Mouse (Mus musculus): ENCODE measurements around the gene Rpl23a. TPM values are rescaled to one million over a fixed set of nuclear protein-coding genes. Genes with fewer than 3 reads are reported as not detected.

The Rpl23a gene
- total RNA-seq (2021): 1,000 to 10,000 TPM; 1,488 to 1,617 TPM
- long read RNA-seq, experiment 1, transcript Rpl23a-201 (5 exons, 560 nt): major isoform, 126 of 128 reads
- long read RNA-seq, experiment 1, partial matches to known transcripts: 0 of 128 reads
- long read RNA-seq, experiment 1, other reads (novel, unspliced or antisense): 0 of 128 reads
- long read RNA-seq, experiment 2, transcript Rpl23a-201 (5 exons, 560 nt): major isoform, 131 of 137 reads
- long read RNA-seq, experiment 2, partial matches to known transcripts: 1 of 137 reads
- long read RNA-seq, experiment 2, other reads (novel, unspliced or antisense): 0 of 137 reads

- DNase-seq (ENCODE audit: low spot score in 2 of 2): peak; percentile 43 to 72
Measured at GRCm38 (mm10) chr11:78182961-78183844, at the start of gene Rpl23a. TSS of gene Rpl23a (minus strand) at chr11:78183584.

- no peak for DNase-seq (ENCODE audit: low spot score in 2 of 2)
Measured at GRCm38 (mm10) chr11:78231518-78231917, 48.1 kb upstream of the Rpl23a start.

GRCm38 (mm10) chr11:78223586-78223985, 40.2 kb upstream of the Rpl23a start:
- no peak for DNase-seq (ENCODE audit: low spot score in 2 of 2)

- no peak for DNase-seq (ENCODE audit: low spot score in 2 of 2)
Measured at GRCm38 (mm10) chr11:78215709-78216317, 32.4 kb upstream of the Rpl23a start.

- DNase-seq (ENCODE audit: low spot score in 2 of 2): no peak
Measured at GRCm38 (mm10) chr11:78213086-78213817, 29.9 kb upstream of the Rpl23a start.

- no peak for DNase-seq (ENCODE audit: low spot score in 2 of 2)
Measured at GRCm38 (mm10) chr11:78211513-78211912, 28.1 kb upstream of the Rpl23a start.

- no peak for DNase-seq (ENCODE audit: low spot score in 2 of 2)
Measured at GRCm38 (mm10) chr11:78210615-78211014, 27.2 kb upstream of the Rpl23a start.

GRCm38 (mm10) chr11:78209886-78210285, 26.5 kb upstream of the Rpl23a start:
- DNase-seq (ENCODE audit: low spot score in 2 of 2): no peak

- DNase-seq (ENCODE audit: low spot score in 2 of 2): no peak
Measured at GRCm38 (mm10) chr11:78207190-78207589, 23.8 kb upstream of the Rpl23a start.

- no peak for DNase-seq (ENCODE audit: low spot score in 2 of 2)
Measured at GRCm38 (mm10) chr11:78205361-78206206, 22.2 kb upstream of the Rpl23a start.

- DNase-seq (ENCODE audit: low spot score in 2 of 2): no peak
Measured at GRCm38 (mm10) chr11:78204287-78204686, 20.9 kb upstream of the Rpl23a start.

GRCm38 (mm10) chr11:78202372-78202771, 19.0 kb upstream of the Rpl23a start:
- DNase-seq (ENCODE audit: low spot score in 2 of 2): no peak

- DNase-seq (ENCODE audit: low spot score in 2 of 2): no peak
Measured at GRCm38 (mm10) chr11:78195101-78195863, 11.9 kb upstream of the Rpl23a start.

- peak; percentile 63 to 80 for DNase-seq (ENCODE audit: low spot score in 2 of 2)
Measured at GRCm38 (mm10) chr11:78194411-78195100, 11.2 kb upstream of the Rpl23a start.

GRCm38 (mm10) chr11:78193113-78193512, 9.7 kb upstream of the Rpl23a start, which contains the start of gene Proca1:
TSS of gene Proca1 (plus strand) at chr11:78193392.
- no peak for DNase-seq (ENCODE audit: low spot score in 2 of 2)

- DNase-seq (ENCODE audit: low spot score in 2 of 2): no peak
Measured at GRCm38 (mm10) chr11:78190041-78190440, 6.7 kb upstream of the Rpl23a start.

- peak; percentile 60 to 78 for DNase-seq (ENCODE audit: low spot score in 2 of 2)
Measured at GRCm38 (mm10) chr11:78189234-78190040, 6.1 kb upstream of the Rpl23a start.

Data from gastrocnemius, postnatal 4 days (tissue).